Mouse (Mus musculus): ENCODE results near the gene Polr3k.

GRCm38 (mm10) chr2:181866931-181867330 lies 2.8 kb downstream of the Polr3k start:
- TF ChIP-seq POLR2A (IDR thresholded peaks at IDR 0.05; ENCODE audit: borderline replicate concordance, insufficient read depth, low read length): no peak
- peak; percentile 58; the same call in 1 of the 2 replicates for TF ChIP-seq CTCF (IDR thresholded peaks at IDR 0.05; ENCODE audit: borderline replicate concordance, insufficient read depth, low read depth, low read length)
